Mouse (Mus musculus) layer of hippocampus, adult 2 months (tissue): ENCODE results near the gene Tspan11. TPM values are rescaled to one million over a fixed set of nuclear protein-coding genes. Genes with fewer than 3 reads are reported as not detected.

ENCODE experiments used
- DNase-seq, 2 experiments: peaks; one replicate each; pipeline ENCODE4 v3.0.0; 2022; ENCODE audit warnings: low spot score in 2 of 2
- H3K27ac ChIP-seq: fragments of 200-600 bp; 2 replicates; pipeline ENCODE4 v1.8.1; 2022
- H3K4me3 ChIP-seq: fragments of 200-600 bp; 2 replicates; pipeline ENCODE4 v1.8.1; 2022; ENCODE audit warnings: mild to moderate bottlenecking
- CTCF ChIP-seq: fragments of 200-600 bp; conservative IDR thresholded peaks from 2 replicates; pipeline ENCODE4 v1.8.1; 2022; ENCODE audit warnings: antibody characterized with exemption, mild to moderate bottlenecking, moderate library complexity
- total RNA-seq, 2 experiments: library from RNA; stranded (reverse); gene quantifications; 2 replicates each; pipeline ENCODE4 v1.2.3; 2021

The Tspan11 gene
- total RNA-seq, 2 experiments from 2014 or later: 1.7 to 3.2 TPM

DNA sequence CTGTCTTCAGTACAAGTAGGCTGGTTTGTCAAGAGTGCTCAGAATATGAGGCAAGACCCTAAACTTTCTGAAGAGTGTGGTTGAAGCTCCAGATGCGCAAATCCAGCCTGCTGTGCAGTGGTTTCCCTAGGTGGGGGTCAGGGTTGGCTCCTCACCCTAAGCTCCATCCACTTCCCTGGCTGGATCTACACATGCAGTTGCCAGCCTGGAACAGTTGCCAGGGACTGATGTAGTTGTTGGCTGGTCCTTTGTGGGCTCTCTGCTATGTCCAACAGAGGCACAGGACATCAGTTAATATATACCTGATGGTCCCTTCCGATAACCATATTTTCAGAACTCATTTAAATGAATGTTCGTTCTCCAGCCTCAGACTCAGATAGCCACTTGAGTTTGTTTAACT lies 9.0 kb downstream of the Tspan11 start:
- DNase-seq: no peak
- Histone ChIP-seq H3K4me3 (no peak overlapping the region), H3K27ac (no peak overlapping the region)
- TF ChIP-seq CTCF: no peak

DNA sequence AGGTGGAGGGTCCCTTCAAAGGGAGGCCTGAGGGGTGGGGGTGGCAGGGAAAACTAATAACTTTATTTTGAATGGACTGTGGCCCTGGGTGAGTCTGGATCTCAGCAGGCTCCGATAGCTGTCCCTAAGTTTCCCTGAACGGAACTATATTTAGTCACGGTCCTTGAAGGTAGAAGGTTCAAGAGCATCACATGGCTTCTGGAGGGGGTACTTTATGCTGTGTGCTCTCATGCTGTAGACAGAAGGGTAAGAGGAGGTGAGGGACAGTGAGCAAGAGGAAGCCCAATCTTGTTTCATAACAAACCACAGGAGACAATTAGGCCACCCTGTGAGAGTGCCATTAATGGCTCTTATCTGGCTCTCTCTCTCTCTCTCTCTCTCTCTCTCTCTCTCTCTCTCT lies 10.0 kb downstream of the Tspan11 start:
- TF ChIP-seq CTCF: no peak
- no peak overlapping the region for H3K4me3 ChIP-seq
- H3K27ac ChIP-seq: no peak overlapping the region
- no peak for DNase-seq

DNA sequence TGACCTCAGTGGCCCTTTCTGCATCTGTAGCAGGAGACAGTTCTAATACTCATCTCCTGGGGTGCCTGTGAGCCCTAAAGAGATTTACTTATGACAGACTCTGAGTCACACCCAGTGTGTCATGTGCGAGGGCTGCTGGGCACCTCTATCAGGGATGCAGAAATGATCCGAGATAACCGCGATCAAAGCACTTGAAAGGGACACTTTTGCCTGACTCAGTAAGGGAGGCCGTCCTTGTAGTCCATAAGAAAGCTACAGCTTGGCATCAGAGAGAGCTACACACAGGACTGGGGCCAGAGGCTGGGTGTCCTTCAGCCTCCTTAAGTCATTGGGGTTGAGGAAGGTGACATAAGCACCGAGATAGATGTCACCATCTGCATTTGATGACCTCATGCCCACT lies 12.7 kb downstream of the Tspan11 start:
- no peak for DNase-seq
- H3K27ac ChIP-seq: no peak overlapping the region
- no peak overlapping the region for H3K4me3 ChIP-seq
- no peak for TF ChIP-seq CTCF

DNA sequence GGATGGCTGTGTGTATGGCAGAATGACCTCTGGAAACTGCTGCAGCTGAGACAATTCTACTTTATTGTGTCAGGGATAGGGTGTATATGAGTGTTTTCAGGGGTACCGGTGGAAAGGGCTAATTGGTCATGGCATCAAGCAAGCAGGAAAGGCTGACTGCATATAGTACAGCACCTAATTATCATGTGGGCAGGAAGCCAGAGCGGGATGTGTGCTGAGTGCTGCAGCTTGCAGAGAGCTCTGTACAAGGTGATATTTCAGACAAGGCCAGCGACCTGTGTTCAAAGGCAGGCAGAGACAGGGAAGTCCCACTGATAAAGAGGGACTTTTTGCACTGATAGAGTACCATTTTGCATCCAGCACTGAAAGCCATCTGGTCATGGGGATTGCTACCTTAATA lies 13.9 kb downstream of the Tspan11 start:
- no peak for DNase-seq
- H3K27ac ChIP-seq: no peak overlapping the region
- TF ChIP-seq CTCF: no peak
- no peak overlapping the region for H3K4me3 ChIP-seq

DNA sequence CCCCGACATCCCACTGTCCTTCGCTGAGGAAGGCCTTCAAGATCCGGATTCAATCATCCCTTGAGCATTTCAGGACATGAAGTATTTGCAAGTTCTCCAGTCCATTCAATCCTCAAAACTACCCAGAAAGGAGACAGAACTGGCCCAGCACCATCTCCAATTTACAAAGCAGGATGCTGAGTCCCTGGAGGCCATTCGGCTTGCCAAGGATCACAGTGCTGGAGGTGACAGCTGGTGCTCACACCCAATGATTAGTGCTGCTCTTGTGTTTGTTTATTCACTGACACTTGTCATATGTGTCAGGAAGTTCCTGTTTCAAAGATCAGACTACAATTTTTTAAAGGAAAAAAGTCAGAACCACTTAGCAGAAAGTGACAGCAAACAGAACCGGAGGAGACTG lies 14.3 kb downstream of the Tspan11 start:
- Histone ChIP-seq H3K27ac (no peak overlapping the region), H3K4me3 (no peak overlapping the region)
- TF ChIP-seq CTCF: no peak
- DNase-seq: no peak

DNA sequence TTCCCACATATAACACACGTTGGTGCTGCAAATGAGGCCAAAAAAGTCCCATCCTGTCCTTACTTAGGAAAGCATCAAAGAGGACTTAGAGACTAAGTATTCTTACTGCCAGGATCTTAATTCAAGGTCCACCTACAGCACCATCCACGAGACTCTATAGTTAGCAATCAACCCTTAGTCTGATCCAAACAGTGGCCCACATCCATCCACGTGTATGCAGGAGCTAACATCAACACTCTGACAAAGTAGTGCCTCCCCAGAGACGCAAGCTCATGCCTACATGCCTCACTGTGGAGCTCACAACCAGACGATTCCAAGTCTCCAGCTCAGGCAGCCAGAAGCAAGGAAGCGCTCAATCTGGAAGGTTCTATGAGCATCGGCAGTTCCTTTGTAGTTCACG lies 15.2 kb downstream of the Tspan11 start:
- Histone ChIP-seq H3K4me3 (no peak overlapping the region), H3K27ac (no peak overlapping the region)
- DNase-seq: no peak
- TF ChIP-seq CTCF: no peak

DNA sequence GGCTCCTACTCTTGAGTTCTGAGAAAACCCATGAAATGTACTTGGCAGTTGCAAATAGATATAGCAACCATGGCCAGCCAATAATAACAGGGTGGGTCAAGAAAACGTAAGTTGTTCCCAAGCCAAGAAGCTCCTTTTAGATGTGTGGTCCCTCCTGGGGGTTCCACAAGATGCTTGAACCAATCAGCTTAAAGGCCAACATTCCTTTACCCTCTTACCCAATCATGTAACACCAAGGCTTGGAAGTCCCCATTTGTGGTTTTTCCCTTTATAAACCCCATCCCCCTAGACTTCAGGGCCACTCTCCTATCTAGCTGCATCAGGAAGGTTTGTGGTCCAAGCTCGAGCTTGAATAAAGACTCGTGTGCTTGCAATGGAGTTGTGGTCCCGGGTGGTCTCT lies 23.2 kb downstream of the Tspan11 start:
- DNase-seq: no peak

DNA sequence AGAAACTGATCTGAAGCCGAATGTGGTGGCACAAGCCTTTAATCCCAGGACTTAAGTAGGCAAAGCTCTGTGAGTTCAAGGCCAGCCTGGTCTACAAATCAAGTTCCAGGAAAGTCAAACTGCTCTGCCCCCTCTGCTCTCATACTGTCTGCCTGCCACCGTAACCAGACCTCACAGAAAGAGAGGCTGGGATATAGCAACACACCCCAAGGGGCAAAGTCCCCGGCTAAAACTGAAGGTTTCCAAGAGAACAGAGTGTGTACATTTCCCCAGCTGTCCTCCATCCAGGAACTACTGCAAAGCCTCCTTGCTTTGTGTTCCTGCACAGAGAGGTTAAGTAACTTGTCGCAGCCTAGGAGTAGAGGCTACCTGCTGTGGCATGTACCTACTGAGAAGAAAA lies 24.3 kb downstream of the Tspan11 start:
- no peak overlapping the region for H3K4me3 ChIP-seq
- DNase-seq: no peak
- TF ChIP-seq CTCF: no peak

More for the DNA sequence above, 23.2 kb downstream of the Tspan11 start:
- H3K27ac ChIP-seq: no peak overlapping the region
- no peak for TF ChIP-seq CTCF
- H3K4me3 ChIP-seq: no peak overlapping the region

DNA sequence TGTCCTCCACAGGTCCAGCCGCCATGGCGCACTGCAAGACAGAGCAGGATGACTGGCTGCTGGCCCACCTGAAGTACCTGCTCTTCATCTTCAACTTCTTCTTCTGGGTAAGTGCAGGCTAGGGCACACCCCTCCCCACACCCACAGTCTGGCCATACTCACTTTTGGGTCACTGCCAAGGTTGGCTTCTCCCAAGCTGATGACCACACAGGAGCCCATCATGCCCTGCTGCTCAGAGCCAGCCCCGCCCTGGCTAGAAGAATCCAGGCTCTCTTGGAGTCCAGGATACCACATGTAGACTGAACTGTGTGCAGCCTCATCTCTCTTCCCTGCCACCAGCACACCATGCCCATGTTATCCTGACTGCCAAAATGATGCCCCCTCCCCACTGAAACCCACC lies 25.5 kb downstream of the Tspan11 start:
- Histone ChIP-seq H3K4me3 (no peak overlapping the region), H3K27ac (no peak overlapping the region)
- DNase-seq: no peak
- no peak for TF ChIP-seq CTCF

More for the DNA sequence above, 24.3 kb downstream of the Tspan11 start:
- H3K27ac ChIP-seq: no peak overlapping the region

DNA sequence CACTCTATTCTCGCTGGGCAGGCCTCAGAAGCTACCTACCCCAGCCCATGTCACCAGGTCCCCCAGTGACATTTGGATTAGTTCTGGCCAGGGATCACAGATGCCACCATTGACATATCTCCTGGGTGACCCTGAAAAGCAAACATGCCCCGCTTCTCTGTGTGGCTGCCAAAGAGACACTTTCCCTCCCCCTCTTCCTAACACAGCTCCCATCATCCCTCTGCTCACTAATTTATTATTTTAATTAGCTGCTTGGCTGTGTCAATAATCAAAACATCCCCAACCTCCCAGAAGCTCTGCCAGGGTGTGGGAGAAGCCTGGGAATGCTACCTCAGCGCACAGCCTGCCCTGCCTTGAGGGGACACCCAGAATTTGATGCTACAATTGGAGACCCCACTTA lies 29.6 kb downstream of the Tspan11 start:
- Histone ChIP-seq H3K27ac (peak overlapping the region; percentile 39; the same call in 1 of the 2 replicates), H3K4me3 (no peak overlapping the region)
- no peak for DNase-seq
- no peak for TF ChIP-seq CTCF

DNA sequence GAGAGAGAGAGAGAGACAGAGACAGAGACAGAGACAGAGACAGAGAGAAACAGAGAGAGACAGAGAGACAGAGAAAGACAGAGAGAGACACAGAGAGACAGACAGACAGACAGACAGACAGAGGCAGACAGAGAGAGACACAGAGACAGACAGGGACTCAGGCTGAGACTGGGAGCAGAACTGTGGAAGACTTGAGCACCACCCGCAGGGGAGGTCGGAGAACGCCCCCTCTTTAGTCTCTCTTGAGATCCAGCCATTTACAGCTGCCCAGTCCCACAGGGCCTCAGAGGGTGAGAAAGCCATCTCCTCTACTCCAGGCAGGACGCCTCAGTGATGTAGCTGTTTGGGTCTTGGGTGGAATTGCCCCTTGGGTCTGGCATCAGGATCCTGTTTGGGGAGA lies 30.3 kb downstream of the Tspan11 start:
- no peak for DNase-seq
- TF ChIP-seq CTCF: peak; percentile 52
- Histone ChIP-seq H3K27ac (no peak overlapping the region), H3K4me3 (no peak overlapping the region)

DNA sequence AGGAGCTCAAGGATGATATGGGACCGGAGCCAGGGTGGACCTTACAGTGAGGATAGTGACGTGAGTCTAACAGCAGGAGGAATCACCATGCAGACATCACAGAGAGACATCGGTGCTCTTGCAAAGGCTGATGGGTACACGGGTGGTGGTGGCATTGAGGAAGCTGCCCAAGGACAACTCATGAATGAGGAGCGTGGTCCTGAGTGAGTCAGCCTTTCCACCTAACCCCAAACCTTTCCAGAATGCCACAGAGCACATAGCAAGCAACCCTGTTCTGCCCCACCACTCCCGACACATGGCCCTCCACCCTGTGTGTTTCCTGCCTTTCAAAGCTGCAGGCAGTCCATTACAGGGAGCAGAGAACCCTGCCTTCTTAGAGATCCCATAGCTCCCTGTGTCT lies 32.1 kb downstream of the Tspan11 start:
- H3K27ac ChIP-seq: no peak overlapping the region
- H3K4me3 ChIP-seq: no peak overlapping the region
- no peak for TF ChIP-seq CTCF
- no peak for DNase-seq

DNA sequence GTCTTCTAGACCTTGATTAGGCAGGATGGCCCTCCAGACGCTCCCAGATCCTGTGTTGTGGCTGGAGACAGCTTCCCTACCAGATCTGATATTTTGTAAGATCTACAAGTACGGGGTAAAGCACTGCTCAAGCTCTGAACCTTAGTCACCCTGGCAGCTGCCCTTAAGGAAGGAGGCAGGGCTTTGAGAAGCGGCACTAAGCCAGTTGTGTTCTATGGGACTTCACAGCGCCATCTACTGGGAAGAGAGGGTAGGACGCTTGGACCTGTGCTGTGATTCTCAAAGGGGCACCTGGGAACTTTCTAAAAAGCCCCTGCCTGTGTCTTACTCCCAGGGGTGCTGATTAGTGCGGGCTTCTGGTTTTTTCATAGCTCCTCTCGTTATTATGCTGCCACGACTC lies 33.3 kb downstream of the Tspan11 start:
- peak; percentile 75 to 87 for DNase-seq
- Histone ChIP-seq H3K4me3 (no peak overlapping the region), H3K27ac (no peak overlapping the region)
- peak; percentile 94 for TF ChIP-seq CTCF

DNA sequence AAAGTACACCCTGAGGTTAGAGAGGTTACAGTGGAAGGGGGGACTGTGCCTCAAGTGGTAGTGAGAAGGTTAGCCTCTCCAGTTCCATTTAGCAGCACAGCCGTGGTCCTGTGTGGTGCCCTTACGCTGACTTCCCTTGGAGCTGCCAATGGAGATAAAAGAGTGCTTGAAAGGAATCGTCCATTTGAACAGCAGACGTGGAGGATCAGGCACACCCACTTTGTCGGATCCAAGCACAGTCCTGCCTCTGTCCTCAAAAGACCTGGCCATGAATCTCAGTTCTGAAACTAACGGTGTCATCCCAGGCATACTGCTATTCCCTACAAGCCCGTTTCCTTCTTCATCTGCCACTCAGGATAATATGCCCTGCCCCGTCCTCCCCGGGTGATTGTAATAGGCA lies 34.6 kb downstream of the Tspan11 start:
- no peak overlapping the region for H3K4me3 ChIP-seq
- no peak for DNase-seq

DNA sequence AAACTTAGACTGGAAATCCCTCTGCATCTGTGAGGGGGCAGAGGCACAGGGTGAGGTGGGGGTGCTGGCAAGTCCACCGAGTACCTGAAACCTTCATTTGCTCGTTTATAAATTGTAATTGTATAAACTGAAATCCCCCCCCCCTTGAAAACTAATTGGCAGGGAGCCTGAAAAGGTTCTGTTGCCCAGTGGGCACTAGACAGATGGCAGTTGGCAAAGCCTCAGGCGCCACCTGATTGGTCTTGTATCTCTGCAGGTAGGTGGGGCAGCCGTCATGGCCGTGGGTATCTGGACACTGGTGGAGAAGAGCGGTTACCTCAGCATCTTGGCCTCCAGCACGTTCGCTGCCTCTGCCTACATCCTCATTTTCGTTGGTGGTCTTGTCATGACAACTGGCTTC lies 35.9 kb downstream of the Tspan11 start:
- Histone ChIP-seq H3K4me3 (no peak overlapping the region), H3K27ac (no peak overlapping the region)
- no peak for TF ChIP-seq CTCF
- DNase-seq: no peak

More for the DNA sequence above, 34.6 kb downstream of the Tspan11 start:
- H3K27ac ChIP-seq: no peak overlapping the region
- no peak for TF ChIP-seq CTCF
